Mouse (Mus musculus) liver, embryonic 13.5 days (tissue): Measurements from ENCODE around the gene Cpm. TPM values are rescaled to one million over a fixed set of nuclear protein-coding genes. Genes with fewer than 3 reads are reported as not detected.
A peak's percentile ranks its signal among the peaks of the same experiment; 100 is the strongest.

ENCODE experiments used
- ATAC-seq: fragments of 200-750 bp; cut with Nextera tagmentation; 2 replicates; pipeline ENCODE4 v1.8.0; 2017; ENCODE audit warnings: low read depth, mild to moderate bottlenecking, moderate number of reproducible peaks, moderate library complexity
- DNase-seq: peaks from one replicate; pipeline ENCODE4 v3.0.0; 2022
- H3K27ac ChIP-seq: fragments of 300-500 bp; sonication (generic); 2 replicates; pipeline ENCODE4 v1.5.1; 2015; ENCODE audit warnings: moderate library complexity, mild to moderate bottlenecking, inconsistent platforms
- H3K27me3 ChIP-seq: fragments of 300-500 bp; sonication (generic); 2 replicates; pipeline ENCODE4 v1.6.1; 2015; ENCODE audit warnings: mild to moderate bottlenecking, inconsistent platforms
- H3K36me3 ChIP-seq: fragments of 300-500 bp; sonication (generic); 2 replicates; pipeline ENCODE4 v1.6.1; 2015; ENCODE audit warnings: mild to moderate bottlenecking, inconsistent platforms
- H3K4me1 ChIP-seq: fragments of 300-500 bp; sonication (generic); replicated peaks from 2 replicates; pipeline ENCODE4 v1.6.1; 2015; ENCODE audit warnings: inconsistent platforms
- H3K4me2 ChIP-seq: fragments of 300-500 bp; sonication (generic); 2 replicates; pipeline ENCODE4 v1.6.1; 2015; ENCODE audit warnings: inconsistent platforms, mild to moderate bottlenecking, moderate library complexity
- H3K4me3 ChIP-seq: fragments of 300-500 bp; sonication (generic); replicated peaks from 2 replicates; pipeline ENCODE4 v1.5.1; 2015; ENCODE audit warnings: mild to moderate bottlenecking, inconsistent platforms
- H3K9ac ChIP-seq: fragments of 300-500 bp; sonication (generic); 2 replicates; pipeline ENCODE4 v1.6.1; 2015; ENCODE audit warnings: mild to moderate bottlenecking, inconsistent platforms
- H3K9me3 ChIP-seq: fragments of 300-500 bp; sonication (generic); replicated peaks from 2 replicates; pipeline ENCODE4 v1.6.1; 2016; ENCODE audit warnings: inconsistent platforms
- WGBS: fragments of 180-500 bp; shearing (Covaris S2); methylation state at CpG from one replicate; pipeline ENCODE4 v1.1.7; 2015; ENCODE audit not compliant: insufficient replicate concordance; 5-methylcytosine and 5-hydroxymethylcytosine counted together
- polyA plus RNA-seq: library from polyadenylated mRNA; unstranded; fragments of >200 nt; fragmentation: Nextera tagmentation; extraction: Ambion mirVana; gene quantifications from 2 replicates; pipeline ENCODE4 v1.2.1, GENCODE M21; 2015

Gene Cpm
- polyA plus RNA-seq, 1 experiment from 2014 or later, result 19.3 TPM

DNA sequence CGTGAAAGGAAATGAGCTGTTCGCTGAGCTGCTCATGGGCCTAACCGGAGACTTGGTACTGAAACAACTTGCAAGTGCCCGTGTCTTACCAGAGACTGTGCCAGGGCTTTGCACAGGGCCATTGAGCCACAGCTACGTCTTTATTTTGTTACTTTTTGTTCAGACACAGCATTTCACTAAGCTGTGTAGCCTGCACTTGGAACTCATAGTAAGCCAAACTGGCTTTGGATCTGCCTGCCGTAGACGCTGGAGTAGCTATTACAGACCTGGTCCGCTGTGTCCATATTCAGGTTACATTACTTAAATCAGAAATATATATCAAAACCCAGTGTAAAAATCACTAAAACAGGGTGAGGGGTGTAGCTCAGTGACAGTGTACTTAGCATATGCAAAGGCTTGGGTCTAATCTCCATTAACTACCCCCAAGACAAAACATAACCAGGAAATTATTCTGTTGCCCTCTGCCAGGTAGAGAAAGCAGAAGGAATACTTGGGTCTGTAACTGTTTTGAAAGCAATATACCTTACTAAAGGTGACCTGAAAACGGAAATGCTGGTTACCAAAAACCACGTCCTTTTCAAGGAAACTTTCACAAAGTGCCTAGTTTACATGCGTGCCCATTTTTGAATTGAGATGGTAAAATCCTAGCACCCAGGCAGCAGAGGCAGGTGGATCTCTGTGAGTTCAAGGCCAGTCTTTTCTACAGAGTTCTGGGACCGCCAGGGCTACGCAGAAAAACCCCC is 56.7 kb downstream of the Cpm start:
- Histone ChIP-seq H3K27me3 (no peaks in the 10 kb centered on the region), H3K9me3 (no peaks in the 10 kb centered on the region), H3K4me3 (no peak overlapping the region), H3K36me3 (peaks cover 30% of the 10 kb centered on the region), H3K4me1 (no peaks in the 10 kb centered on the region), H3K27ac (no peak overlapping the region), H3K9ac (no peak overlapping the region), H3K4me2 (no peak overlapping the region)
- WGBS, result 79% methylated on average over 13 of the region's 13 CpGs
- no peak for ATAC-seq
- no peak for DNase-seq

DNA sequence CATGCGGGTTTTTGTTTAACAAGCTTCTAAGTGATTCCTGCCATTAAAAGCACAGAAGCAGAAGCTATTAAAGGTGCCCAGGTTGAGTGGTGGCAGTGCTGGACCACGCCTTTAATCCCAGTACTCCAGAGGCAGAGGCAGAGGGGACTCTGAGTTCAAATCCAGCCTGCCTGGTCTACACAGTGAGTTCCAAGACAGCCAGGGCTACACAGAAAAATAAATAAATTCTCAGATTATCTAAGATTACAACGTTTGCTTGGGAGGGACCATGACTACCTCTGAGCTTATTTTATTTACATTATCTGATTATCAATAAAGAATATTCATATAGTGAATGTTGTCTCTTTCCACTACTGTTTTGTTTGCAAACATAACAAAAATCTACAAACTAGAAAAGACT is 57.7 kb downstream of the Cpm start:
- no peaks in the 10 kb centered on the region for H3K27me3 ChIP-seq
- WGBS, result 76% methylated on average over 3 of the region's 3 CpGs
- H3K4me2 ChIP-seq, result no peak overlapping the region
- no peak overlapping the region for H3K4me3 ChIP-seq
- H3K9me3 ChIP-seq, result no peaks in the 10 kb centered on the region
- H3K4me1 ChIP-seq, result no peaks in the 10 kb centered on the region
- no peak overlapping the region for H3K9ac ChIP-seq
- no peak overlapping the region for H3K27ac ChIP-seq
- ATAC-seq (no peak), DNase-seq (no peak)
- H3K36me3 ChIP-seq, result peaks cover 38% of the 10 kb centered on the region

- 83% methylated on average over 7 of the region's 7 CpGs for WGBS
- no peaks in the 10 kb centered on the region for H3K9me3 ChIP-seq
- no peak for ATAC-seq
Observed at GRCm38 (mm10) chr10:117687577-117687976, 58.3 kb downstream of the Cpm start.

GRCm38 (mm10) chr10:117688204-117689151 is 59.2 kb downstream of the Cpm start:
- peaks cover 51% of the 10 kb centered on the region for H3K36me3 ChIP-seq
- no peak overlapping the region for H3K4me2 ChIP-seq
- DNase-seq, result peak; percentile 27
- no peak overlapping the region for H3K4me3 ChIP-seq
- no peaks in the 10 kb centered on the region for H3K9me3 ChIP-seq
- ATAC-seq, result peak; percentile 72
- H3K27ac ChIP-seq, result no peak overlapping the region
- no peaks in the 10 kb centered on the region for H3K4me1 ChIP-seq
- H3K27me3 ChIP-seq, result no peaks in the 10 kb centered on the region
- H3K9ac ChIP-seq, result no peak overlapping the region
- 78% methylated on average over 13 of the region's 13 CpGs for WGBS

More at GRCm38 (mm10) chr10:117687577-117687976, 58.3 kb downstream of the Cpm start:
- H3K27ac ChIP-seq, result no peak overlapping the region
- peaks cover 44% of the 10 kb centered on the region for H3K36me3 ChIP-seq
- H3K4me2 ChIP-seq, result no peak overlapping the region
- H3K4me1 ChIP-seq, result no peaks in the 10 kb centered on the region
- H3K4me3 ChIP-seq, result no peak overlapping the region
- H3K9ac ChIP-seq, result no peak overlapping the region
- DNase-seq, result no peak
- H3K27me3 ChIP-seq, result no peaks in the 10 kb centered on the region

DNA sequence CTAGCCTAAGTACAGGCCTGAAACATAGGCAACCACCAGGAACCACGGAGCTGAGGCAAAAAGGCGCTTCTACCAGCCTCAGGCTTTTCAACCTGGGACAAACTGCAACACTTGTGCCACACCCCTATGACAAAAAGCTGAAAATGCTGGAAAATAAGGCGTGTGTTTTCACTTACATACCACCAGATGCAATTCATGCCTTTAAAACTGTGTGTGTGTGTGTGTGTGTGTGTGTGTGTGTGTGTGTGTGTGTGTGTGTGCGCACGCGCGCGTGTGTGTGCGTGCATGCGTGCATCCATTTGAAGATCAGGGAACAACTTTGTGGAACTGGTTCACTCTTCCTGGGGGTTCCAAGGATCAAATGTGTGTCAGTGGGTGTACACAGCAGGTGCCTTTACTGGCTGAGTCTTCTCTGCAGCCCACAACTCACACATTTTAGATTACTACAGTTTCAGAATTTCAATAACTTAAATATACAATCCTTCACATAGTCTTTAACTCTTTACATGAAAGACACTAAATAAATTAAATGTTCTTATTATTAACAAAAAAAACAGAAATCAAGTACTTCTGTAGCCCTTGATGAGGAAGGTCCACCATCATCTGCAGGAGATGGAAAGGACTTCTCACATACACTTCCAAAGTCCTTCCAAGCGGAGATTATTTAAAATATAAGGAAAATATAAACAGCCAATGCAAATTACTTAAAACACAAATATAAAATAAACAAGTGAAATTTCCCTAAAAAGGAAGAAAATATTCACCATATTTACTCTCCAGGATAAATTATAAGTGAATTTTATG is 60.2 kb downstream of the Cpm start:
- Histone ChIP-seq H3K36me3 (peaks cover 59% of the 10 kb centered on the region), H3K9ac (no peak overlapping the region), H3K4me2 (no peak overlapping the region), H3K4me1 (no peaks in the 10 kb centered on the region), H3K4me3 (no peak overlapping the region), H3K27ac (no peak overlapping the region), H3K9me3 (no peaks in the 10 kb centered on the region), H3K27me3 (no peaks in the 10 kb centered on the region)
- ATAC-seq (no peak), DNase-seq (no peak)
- WGBS, result 84% methylated on average over 11 of the region's 11 CpGs

- H3K36me3 ChIP-seq, result peaks cover 64% of the 10 kb centered on the region
- no peak for ATAC-seq
- H3K4me2 ChIP-seq, result no peak overlapping the region
- no peaks in the 10 kb centered on the region for H3K4me1 ChIP-seq
- no peak for DNase-seq
- no peak overlapping the region for H3K27ac ChIP-seq
- WGBS, result 87% methylated on average over 2 of the region's 2 CpGs
- no peak overlapping the region for H3K4me3 ChIP-seq
- H3K27me3 ChIP-seq, result no peaks in the 10 kb centered on the region
- H3K9me3 ChIP-seq, result no peaks in the 10 kb centered on the region
- no peak overlapping the region for H3K9ac ChIP-seq
Observed at GRCm38 (mm10) chr10:117690101-117690352, 60.7 kb downstream of the Cpm start.

DNA sequence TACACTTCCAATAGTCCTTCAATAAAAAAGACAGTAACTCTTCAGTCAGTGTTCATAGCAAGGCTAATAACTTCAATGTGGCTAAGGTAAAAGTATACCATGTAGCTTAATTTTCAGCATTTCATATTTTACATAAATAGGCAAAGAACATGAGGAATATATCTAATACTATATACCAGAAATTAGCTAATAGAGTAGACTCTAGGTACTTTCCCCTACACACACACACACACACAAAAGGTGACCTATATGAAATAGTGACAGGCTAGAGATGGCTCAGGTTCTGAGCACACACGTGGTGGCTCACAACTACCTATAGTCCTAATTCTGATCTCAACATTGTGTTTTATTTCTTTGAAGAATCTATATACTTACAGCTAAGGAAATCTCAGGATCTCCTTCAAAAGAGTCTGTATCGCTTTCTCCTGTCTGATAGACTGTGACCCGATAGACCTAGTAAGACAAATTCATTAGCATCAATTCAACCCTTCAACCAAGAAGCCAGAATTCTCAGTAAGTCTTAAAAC is 61.5 kb downstream of the Cpm start:
- Histone ChIP-seq H3K9me3 (no peaks in the 10 kb centered on the region), H3K36me3 (peaks cover 72% of the 10 kb centered on the region), H3K9ac (no peak overlapping the region), H3K27me3 (no peaks in the 10 kb centered on the region), H3K4me1 (no peaks in the 10 kb centered on the region), H3K4me3 (no peak overlapping the region), H3K27ac (no peak overlapping the region), H3K4me2 (no peak overlapping the region)
- 92% methylated on average over 3 of the region's 3 CpGs for WGBS
- ATAC-seq (no peak), DNase-seq (no peak)

- no peak overlapping the region for H3K27ac ChIP-seq
- peaks cover 79% of the 10 kb centered on the region for H3K36me3 ChIP-seq
- H3K9me3 ChIP-seq, result no peaks in the 10 kb centered on the region
- H3K27me3 ChIP-seq, result no peaks in the 10 kb centered on the region
- DNase-seq (no peak), ATAC-seq (no peak)
- WGBS, result 90% methylated on average over 10 of the region's 10 CpGs
- no peak overlapping the region for H3K9ac ChIP-seq
- no peak overlapping the region for H3K4me3 ChIP-seq
- H3K4me2 ChIP-seq, result no peak overlapping the region
- H3K4me1 ChIP-seq, result no peaks in the 10 kb centered on the region
Observed at GRCm38 (mm10) chr10:117691389-117691968, 62.2 kb downstream of the Cpm start.

GRCm38 (mm10) chr10:117692173-117692572 is 62.9 kb downstream of the Cpm start:
- ATAC-seq, result no peak
- peaks cover 86% of the 10 kb centered on the region for H3K36me3 ChIP-seq

DNA sequence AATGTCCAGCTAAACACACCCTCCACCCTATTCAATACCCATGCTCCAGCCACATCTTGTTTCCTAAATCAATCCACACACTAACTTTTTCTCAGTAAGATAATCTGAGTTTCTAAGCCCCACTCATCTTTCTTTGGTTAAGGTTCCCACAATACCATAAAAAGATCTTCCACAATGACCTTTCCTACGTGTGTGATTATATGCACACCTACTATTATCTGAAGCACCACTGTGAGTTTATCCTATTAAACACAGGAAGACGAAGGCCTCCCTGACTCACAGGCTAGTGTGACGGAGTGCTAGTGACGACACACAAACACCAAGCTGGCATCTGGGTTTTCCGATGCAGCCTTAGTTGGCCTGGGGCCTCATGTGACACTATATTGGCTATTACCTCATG is 63.7 kb downstream of the Cpm start:
- WGBS, result 93% methylated on average over 5 of the region's 5 CpGs
- no peak overlapping the region for H3K4me2 ChIP-seq

More at GRCm38 (mm10) chr10:117692173-117692572, 62.9 kb downstream of the Cpm start:
- DNase-seq, result no peak
- H3K27ac ChIP-seq, result no peak overlapping the region
- no peak overlapping the region for H3K4me2 ChIP-seq
- no peak overlapping the region for H3K9ac ChIP-seq
- H3K27me3 ChIP-seq, result no peaks in the 10 kb centered on the region
- H3K9me3 ChIP-seq, result no peaks in the 10 kb centered on the region
- H3K4me1 ChIP-seq, result no peaks in the 10 kb centered on the region
- no peak overlapping the region for H3K4me3 ChIP-seq

More for the DNA sequence above, 63.7 kb downstream of the Cpm start:
- Histone ChIP-seq H3K9me3 (no peaks in the 10 kb centered on the region), H3K36me3 (peaks cover 92% of the 10 kb centered on the region), H3K27me3 (no peaks in the 10 kb centered on the region), H3K4me3 (no peak overlapping the region), H3K27ac (no peak overlapping the region), H3K9ac (no peak overlapping the region), H3K4me1 (peaks cover 3% of the 10 kb centered on the region; the same call in 1 of the 2 replicates)
- ATAC-seq (no peak), DNase-seq (no peak)
